Mouse (Mus musculus): ENCODE data around the gene Mycbp2.

GRCm38 (mm10) chr14:103345011-103345410 lies 1.6 kb downstream of the Mycbp2 start:
- TF ChIP-seq CTCF (conservative IDR thresholded peaks at IDR 0.05; ENCODE audit: low read length) (no peak), POU5F1 (IDR thresholded peaks at IDR 0.05; ENCODE audit: borderline replicate concordance, low read length) (no peak)

All from E14TG2a.4 (cell line).